Mouse (Mus musculus) liver, embryonic 14.5 days (tissue): Measurements from ENCODE around the gene Agbl1. TPM values are rescaled to one million over a fixed set of nuclear protein-coding genes. Genes with fewer than 3 reads are reported as not detected.

ENCODE experiments used
- ATAC-seq: fragments of 200-750 bp; cut with Nextera tagmentation; 2 replicates; pipeline ENCODE4 v1.8.0; 2017; ENCODE audit warnings: moderate number of reproducible peaks, mild to moderate bottlenecking, moderate library complexity; ENCODE audit not compliant: insufficient read depth
- DNase-seq, 3 experiments: peaks; one replicate each; pipeline ENCODE4 v3.0.0-alpha.2; 2012 to 2013; ENCODE audit warnings: low read depth in 3 of 3, low spot score in 3 of 3
- H3K27ac ChIP-seq: fragments of 300-500 bp; sonication (generic); 2 replicates; pipeline ENCODE4 v1.5.1; 2014; ENCODE audit warnings: moderate library complexity, mild to moderate bottlenecking, control low read depth, inconsistent platforms
- H3K27me3 ChIP-seq: fragments of 300-500 bp; sonication (generic); 2 replicates; pipeline ENCODE4 v1.6.1; 2014; ENCODE audit warnings: mild to moderate bottlenecking, low read length, moderate library complexity; ENCODE audit not compliant: control insufficient read depth, insufficient read depth
- H3K36me3 ChIP-seq: fragments of 300-500 bp; sonication (generic); replicated peaks from 2 replicates; pipeline ENCODE4 v1.6.1; 2014; ENCODE audit warnings: low read depth; ENCODE audit not compliant: control insufficient read depth, insufficient read depth
- H3K4me1 ChIP-seq, 2 experiments: fragments of 200-500 bp in 1 of 2; fragments of 300-500 bp in 1 of 2; sonication (generic) in 1 of 2; replicated peaks; 2 replicates each; pipeline ENCODE4 v1.6.1; 2012 to 2014; ENCODE audit warnings: antibody characterized with exemption in 1 of 2, inconsistent platforms in 1 of 2, low read length in 1 of 2; ENCODE audit not compliant: control insufficient read depth in 2 of 2, insufficient read depth in 2 of 2
- H3K4me2 ChIP-seq: fragments of 300-500 bp; sonication (generic); 2 replicates; pipeline ENCODE4 v1.6.1; 2014; ENCODE audit warnings: low read depth, mild to moderate bottlenecking, control low read depth, moderate library complexity
- H3K4me3 ChIP-seq, 2 experiments: fragments of 200-500 bp in 1 of 2; fragments of 300-500 bp in 1 of 2; sonication (generic) in 1 of 2; 2 replicates each; pipeline ENCODE4 v1.5.1; 2012 to 2014; ENCODE audit warnings: low read depth in 2 of 2, low read length in 2 of 2, mild to moderate bottlenecking in 2 of 2, control low read depth in 1 of 2, inconsistent platforms in 1 of 2, moderate library complexity in 1 of 2; ENCODE audit not compliant: insufficient read depth in 1 of 2
- H3K9ac ChIP-seq: fragments of 300-500 bp; sonication (generic); replicated peaks from 2 replicates; pipeline ENCODE4 v1.6.1; 2014; ENCODE audit warnings: mild to moderate bottlenecking, control low read depth, moderate library complexity
- H3K9me3 ChIP-seq: fragments of 300-500 bp; sonication (generic); 2 replicates; pipeline ENCODE4 v1.6.1; 2016; ENCODE audit warnings: low read length, mixed read lengths; ENCODE audit not compliant: control insufficient read depth
- CTCF ChIP-seq: IDR thresholded peaks from 2 replicates; pipeline ENCODE4 v1.5.1; 2016; ENCODE audit warnings: antibody characterized with exemption, low read depth, control low read depth
- EP300 ChIP-seq: IDR thresholded peaks from 2 replicates; pipeline ENCODE4 v1.6.1; 2016; ENCODE audit warnings: antibody characterized with exemption, low read depth
- WGBS: fragments of 180-500 bp; shearing (Covaris S2); extraction: QIAGEN DNeasy Blood & Tissue Kit; methylation state at CpG from one replicate; pipeline ENCODE4 v1.1.7; 2014; ENCODE audit not compliant: insufficient replicate concordance; 5-methylcytosine and 5-hydroxymethylcytosine counted together
- polyA plus RNA-seq, 2 experiments: library from polyadenylated mRNA; depleted of rRNA in 1 of 2; stranded (reverse) in 1 of 2; unstranded in 1 of 2; fragments of >200 nt; fragmentation: Nextera tagmentation in 1 of 2; extraction: Ambion mirVana in 1 of 2; gene quantifications; 2 replicates each; pipeline versions ENCODE4 v1.2.1 to v1.2.3; 2012 to 2014

Agbl1 gene
- polyA plus RNA-seq, 2 experiments = not detected

DNA sequence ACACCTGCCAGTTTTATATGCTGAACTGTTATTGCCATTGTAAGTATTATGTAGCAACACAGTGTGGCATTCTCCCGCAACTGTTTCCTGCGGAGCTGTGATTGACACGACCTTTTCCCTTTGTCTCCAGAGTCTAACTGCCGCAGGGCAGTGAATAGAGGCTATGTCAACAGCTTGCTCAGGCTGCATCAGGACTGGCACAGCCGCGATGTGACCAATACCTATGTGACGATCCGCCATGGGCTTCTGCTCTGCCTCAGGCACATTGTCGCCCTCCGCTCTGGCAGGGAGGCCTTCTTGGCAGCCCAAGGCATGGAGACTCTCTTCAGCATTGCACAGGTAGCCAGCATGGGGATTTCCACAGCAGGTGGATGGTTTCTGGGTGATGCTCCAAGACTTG is 179.3 kb downstream of the Agbl1 start:
- H3K9ac ChIP-seq = no peak overlapping the region
- H3K9me3 ChIP-seq = no peaks in the 10 kb centered on the region
- no peak overlapping the region for H3K4me2 ChIP-seq
- DNase-seq (no peak), ATAC-seq (no peak)
- WGBS = 73% methylated on average over 10 of the region's 10 CpGs
- TF ChIP-seq CTCF (no peak), EP300 (no peak)
- H3K27me3 ChIP-seq = no peaks in the 10 kb centered on the region
- H3K27ac ChIP-seq = no peak overlapping the region
- no peaks in the 10 kb centered on the region for H3K36me3 ChIP-seq
- no peaks in the 10 kb centered on the region for H3K4me1 ChIP-seq
- no peak overlapping the region for H3K4me3 ChIP-seq

DNA sequence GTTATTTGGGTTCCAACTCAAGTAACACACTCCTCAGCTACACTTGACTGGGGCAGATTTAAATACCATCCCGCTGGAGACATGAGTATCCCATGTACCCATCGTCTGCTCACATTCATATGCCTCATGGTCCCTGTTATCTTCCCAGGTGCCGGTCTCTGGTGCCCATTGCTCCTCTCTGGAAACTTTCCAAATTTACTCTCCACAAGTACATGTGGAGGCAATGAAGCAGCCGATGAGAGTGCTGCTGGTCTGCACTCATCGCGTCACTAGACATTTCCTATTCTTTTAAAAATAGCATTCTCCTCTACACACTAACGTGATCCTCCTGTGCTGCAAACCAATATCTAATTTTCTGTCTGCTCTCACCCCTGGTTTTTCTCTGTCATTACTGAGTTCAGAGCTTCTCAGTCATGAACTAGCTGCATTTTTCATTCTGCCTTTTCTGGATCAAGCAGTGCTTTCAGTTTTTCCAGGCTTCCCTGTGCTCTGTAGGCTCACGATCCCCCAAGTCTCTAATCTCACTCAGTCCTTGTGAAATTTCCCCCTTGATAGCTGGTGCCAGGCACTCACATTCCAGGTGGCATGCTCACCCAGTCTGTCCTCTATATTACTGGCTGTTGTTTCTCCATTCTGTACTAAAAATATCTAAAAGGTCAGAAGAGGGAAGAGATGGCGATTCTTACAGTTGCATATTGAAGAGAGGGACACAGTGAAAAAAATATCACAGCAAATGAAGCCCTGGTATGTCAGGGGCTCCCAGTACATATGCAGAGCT is 180.9 kb downstream of the Agbl1 start:
- no peaks in the 10 kb centered on the region for H3K9me3 ChIP-seq
- H3K27me3 ChIP-seq = no peaks in the 10 kb centered on the region
- H3K9ac ChIP-seq = no peak overlapping the region
- H3K27ac ChIP-seq = no peak overlapping the region
- H3K4me3 ChIP-seq = no peak overlapping the region
- H3K36me3 ChIP-seq = no peaks in the 10 kb centered on the region
- DNase-seq = no peak
- TF ChIP-seq EP300 (no peak), CTCF (no peak)
- no peaks in the 10 kb centered on the region for H3K4me1 ChIP-seq
- no peak for ATAC-seq
- WGBS = 64% methylated on average over 9 of the region's 9 CpGs
- no peak overlapping the region for H3K4me2 ChIP-seq

DNA sequence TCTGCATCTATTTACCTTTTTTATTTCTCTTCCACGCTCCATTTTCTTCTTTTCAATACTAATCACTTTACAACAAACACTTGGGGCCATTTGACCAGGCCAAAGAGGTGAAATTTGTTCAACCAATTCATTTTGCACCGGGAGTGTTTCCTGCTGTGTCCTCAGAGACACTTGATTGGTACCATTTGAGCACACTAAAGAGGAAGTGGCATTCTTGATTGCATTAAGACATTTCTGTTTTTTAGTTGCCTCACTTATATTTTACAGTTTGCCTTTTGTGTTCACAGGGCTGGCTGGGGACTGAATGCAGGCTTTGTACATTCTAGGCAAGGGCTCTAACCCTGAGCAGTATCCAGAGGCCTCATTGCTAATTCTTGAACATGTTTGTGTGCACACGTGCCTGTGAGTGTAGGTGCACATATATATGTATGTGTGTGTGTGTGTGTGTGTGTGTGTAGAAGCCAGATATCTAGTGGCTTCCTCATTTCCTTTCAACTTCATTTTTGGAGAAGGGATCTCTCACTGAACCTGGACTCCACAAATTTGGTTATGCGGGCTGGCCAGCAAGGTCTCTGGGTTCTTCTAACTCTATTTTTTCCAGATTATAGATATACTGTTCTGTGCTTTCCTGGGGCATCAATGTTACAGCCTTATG is 182.4 kb downstream of the Agbl1 start:
- Histone ChIP-seq H3K9me3 (no peaks in the 10 kb centered on the region), H3K4me3 (no peak overlapping the region), H3K36me3 (no peaks in the 10 kb centered on the region), H3K4me2 (no peak overlapping the region), H3K27ac (no peak overlapping the region), H3K4me1 (no peaks in the 10 kb centered on the region), H3K9ac (no peak overlapping the region), H3K27me3 (no peaks in the 10 kb centered on the region)
- ATAC-seq = no peak
- no peak for DNase-seq
- TF ChIP-seq EP300 = no peak
- TF ChIP-seq CTCF = no peak
- WGBS = 45% methylated on average over 4 of the region's 4 CpGs

DNA sequence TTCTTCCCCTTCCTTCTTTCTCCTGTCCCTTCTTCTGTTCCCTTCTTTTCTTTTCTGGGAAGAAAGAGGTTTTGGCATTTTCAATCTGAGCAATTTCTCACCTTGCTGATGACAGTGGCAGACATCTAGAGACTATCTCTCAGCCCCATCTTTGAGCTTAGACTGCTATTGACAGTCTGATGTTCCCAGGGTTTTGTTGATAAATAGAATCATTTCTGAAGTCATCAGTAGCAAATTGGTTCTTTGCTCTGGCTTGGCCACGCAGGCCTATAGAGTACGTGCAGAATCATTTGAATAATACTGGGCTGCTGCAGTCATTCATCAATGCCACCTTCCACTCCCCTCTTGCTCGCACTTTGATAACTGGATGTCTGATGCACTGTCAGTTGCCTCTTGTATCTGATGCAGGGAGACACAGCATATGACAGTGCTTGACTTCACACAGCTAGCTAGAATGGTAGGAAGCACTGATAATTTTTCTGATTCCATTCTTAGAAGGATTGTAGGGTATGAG is 186.5 kb downstream of the Agbl1 start:
- WGBS = 59% methylated on average over 3 of the region's 3 CpGs
- DNase-seq = no peak
- TF ChIP-seq CTCF (no peak), EP300 (no peak)
- Histone ChIP-seq H3K36me3 (no peaks in the 10 kb centered on the region), H3K4me1 (no peaks in the 10 kb centered on the region), H3K27me3 (no peaks in the 10 kb centered on the region), H3K4me2 (no peak overlapping the region), H3K27ac (no peak overlapping the region), H3K4me3 (no peak overlapping the region), H3K9me3 (no peaks in the 10 kb centered on the region), H3K9ac (no peak overlapping the region)
- no peak for ATAC-seq

- H3K9me3 ChIP-seq = no peaks in the 10 kb centered on the region
- no peak overlapping the region for H3K4me2 ChIP-seq
- no peak for TF ChIP-seq CTCF
- TF ChIP-seq EP300 = no peak
- no peak overlapping the region for H3K9ac ChIP-seq
- DNase-seq = no peak
- H3K27ac ChIP-seq = no peak overlapping the region
- no peak overlapping the region for H3K4me3 ChIP-seq
- no peak for ATAC-seq
- no peaks in the 10 kb centered on the region for H3K27me3 ChIP-seq
- no peaks in the 10 kb centered on the region for H3K36me3 ChIP-seq
- H3K4me1 ChIP-seq = no peaks in the 10 kb centered on the region
These were observed 208.9 kb downstream of the Agbl1 start for GRCm38 (mm10) chr7:76438581-76438980.
